Mouse (Mus musculus): ENCODE data around the gene Treml4. TPM values are rescaled to one million over a fixed set of nuclear protein-coding genes. Genes with fewer than 3 reads are reported as not detected.

Treml4 gene
- total RNA-seq (2021): 1 to 10 TPM in 1 of 2 experiments, under 1 TPM in 1; 0.36 to 1.5 TPM
- long read RNA-seq, experiment 1: 0 reads
- long read RNA-seq, experiment 2, partial matches to known transcripts: 0 of 2 reads
- long read RNA-seq, experiment 2, other reads (novel, unspliced or antisense): 0 of 2 reads

DNA sequence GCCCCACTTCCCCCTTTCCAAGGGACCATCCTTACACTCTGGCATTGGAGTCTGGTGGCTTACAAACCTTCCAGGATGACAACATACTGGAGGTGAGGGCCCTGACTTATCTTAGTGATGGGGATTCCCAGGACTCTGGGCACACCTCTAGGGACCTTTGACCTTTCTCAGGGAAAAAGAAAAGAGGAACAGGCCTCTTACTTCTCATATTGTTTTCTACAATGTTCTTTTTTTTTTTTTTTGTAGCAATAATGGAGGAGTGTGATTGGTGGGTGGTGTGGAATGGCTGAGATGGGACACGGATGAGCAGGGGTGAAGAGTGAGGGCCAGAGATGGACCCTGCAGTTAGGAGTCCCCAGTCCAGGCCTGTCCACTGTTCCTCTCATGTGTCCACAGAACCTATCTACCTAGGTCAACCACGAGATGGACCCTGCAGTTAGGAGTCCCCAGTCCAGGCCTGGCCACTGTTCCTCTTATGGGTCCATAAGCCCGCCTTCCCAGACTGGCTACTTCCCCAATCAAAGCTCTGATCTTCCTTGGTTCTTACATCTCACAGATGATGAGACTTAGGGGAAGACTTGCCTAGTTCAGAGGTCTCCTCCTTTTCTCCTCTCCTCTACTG lies at the start of gene Treml4:
TSS of gene Treml4 (plus strand) at position 555 of the 622 bp plus-strand sequence.
- no peak for DNase-seq

DNA sequence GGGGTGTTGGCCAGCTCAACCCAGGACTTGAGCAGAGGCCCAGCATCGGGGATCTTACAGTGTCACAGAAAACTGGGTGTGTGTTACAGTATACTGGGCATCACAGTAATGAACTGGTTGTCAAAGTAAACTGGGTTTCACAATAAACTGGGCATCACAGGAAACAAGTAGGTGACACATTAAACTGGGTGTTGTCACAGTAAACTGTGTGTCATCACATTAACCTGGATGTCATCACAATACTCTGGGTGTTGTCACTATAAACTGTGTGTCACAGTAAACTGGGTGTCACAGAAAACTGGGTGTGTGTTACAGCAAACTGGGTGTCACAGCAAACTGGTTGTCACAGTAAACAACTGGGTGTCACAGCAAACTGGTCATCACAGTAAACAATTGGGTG lies 48.7 kb upstream of the Treml4 start:
- no peak for DNase-seq

DNA sequence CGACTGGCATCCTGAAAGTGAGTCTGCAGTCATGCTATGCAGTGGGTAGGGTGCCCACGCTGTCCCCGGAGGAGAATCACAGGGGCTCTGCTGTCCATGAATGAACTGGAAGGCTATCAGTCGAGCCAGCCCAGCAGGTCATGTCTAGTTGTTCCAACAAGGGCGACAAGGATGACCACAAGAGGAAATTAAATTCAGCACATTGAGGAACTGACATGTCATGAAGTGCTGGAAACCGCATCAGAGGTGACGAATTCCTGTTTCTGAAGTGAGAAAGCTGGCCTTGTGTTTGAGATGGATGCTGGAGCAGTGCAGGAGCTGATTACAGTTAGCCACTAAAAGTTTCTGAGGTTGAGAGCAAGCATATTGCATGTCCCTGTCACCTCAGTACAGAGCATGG lies 33.4 kb upstream of the Treml4 start:
- DNase-seq: no peak

DNA sequence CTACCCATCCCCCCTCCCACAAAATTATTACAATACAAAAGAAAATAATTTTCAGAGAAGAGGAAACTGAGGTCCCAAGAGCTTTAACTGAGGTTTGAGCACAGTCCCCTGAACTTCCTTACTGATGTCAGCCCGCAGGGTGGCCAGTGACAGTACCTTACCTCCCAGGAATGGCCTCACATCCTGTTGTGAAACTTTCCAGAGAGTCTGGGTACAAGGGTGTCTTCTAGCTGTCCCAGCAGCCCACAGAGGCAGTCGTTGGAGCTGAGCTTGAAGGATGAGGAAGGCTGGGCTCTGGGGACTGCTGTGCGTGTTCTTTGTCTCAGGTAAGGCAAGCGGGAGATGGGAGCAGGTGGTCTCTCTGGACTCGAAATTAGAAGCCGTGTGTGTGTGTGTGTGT lies 31.6 kb upstream of the Treml4 start, which contains the start of gene Trem1:
TSS of gene Trem1 (plus strand) at position 251 of the 400 bp plus-strand sequence.
- no peak for DNase-seq

DNA sequence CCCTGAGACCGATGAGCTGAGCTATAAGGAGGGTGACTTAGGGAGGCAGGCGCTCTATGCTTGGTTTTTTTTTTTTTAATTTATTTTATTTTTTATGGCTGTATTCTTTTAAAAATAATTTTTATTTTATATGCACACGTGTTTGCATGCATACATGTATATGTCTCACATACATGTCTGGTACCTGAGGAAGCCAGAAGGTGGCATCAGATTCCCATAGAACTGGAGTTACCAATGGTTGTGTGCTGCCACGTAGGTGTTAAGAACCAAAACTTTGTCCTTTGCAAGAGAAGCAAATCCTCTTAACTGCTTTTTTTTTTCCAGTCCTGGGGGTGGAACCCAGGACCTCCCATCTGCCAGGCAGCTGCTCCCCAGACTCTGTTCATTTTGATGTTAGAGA lies 30.3 kb upstream of the Treml4 start:
- no peak for DNase-seq

DNA sequence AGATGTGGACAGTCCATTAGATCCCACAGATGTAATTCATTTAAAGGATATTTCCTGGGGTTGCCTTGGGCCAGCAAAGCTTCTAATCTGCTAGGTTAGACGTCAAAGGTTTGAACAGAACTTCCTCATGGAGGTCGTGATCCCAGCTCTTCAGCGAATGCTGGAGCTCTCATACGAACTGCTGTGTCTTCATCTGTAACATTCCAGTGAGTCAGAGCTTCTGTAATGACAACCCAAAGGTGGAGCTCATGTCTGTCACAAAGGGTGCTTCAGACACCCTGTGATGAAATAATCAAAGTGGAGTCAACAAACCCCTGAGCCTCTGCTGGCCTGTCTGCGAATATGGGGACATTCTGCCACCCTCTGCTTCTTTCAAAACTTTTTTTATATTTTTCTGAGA lies 29.5 kb upstream of the Treml4 start:
- DNase-seq: no peak

DNA sequence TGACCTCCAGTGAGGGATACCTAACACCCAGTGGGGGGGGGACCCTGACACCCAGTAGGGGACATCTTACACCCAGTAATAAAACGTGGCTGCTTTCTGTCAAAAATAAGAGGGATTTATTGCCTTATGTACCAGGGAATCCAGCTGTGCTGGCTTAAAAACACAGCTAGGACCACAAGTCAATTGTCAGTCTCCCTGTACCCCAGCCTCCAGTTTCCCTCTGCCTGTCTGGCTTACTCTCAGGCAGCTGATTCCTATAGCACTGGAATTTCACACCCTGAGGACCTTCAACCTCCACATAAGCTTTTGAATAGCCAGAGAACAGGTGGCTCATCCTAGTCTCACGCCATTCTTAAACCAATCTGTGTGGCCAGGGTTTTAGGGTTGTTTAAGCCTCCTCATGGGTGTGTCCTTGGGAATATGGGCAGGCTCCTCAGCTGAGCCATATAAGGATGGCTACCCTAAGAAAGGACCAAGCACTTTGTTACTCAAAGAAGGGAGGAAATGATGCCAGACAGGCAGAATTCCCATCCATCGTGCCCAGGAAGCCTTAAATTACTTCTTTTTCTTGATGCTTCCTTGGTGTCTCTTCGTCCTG lies 28.2 kb upstream of the Treml4 start:
- DNase-seq: no peak

DNA sequence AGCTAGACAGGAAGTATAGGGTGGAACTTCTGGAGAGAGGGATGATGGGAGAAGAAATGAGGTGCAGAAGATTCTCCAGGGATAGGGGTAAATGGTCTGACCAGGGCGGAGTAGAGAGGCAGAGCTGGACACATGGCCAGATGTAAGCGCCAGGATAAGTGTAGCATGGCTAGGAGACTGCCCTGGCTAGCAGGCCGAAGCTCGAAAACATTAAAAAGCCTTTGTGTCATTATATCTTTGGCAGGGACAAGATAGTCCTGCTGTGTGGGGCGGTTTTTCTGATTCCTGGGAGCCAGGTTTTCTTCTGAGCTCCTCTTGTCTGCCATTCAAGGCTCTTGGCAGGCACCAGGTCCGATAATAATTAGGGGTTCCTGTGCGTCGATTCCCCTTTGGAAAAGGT lies 26.5 kb upstream of the Treml4 start:
- DNase-seq: no peak

DNA sequence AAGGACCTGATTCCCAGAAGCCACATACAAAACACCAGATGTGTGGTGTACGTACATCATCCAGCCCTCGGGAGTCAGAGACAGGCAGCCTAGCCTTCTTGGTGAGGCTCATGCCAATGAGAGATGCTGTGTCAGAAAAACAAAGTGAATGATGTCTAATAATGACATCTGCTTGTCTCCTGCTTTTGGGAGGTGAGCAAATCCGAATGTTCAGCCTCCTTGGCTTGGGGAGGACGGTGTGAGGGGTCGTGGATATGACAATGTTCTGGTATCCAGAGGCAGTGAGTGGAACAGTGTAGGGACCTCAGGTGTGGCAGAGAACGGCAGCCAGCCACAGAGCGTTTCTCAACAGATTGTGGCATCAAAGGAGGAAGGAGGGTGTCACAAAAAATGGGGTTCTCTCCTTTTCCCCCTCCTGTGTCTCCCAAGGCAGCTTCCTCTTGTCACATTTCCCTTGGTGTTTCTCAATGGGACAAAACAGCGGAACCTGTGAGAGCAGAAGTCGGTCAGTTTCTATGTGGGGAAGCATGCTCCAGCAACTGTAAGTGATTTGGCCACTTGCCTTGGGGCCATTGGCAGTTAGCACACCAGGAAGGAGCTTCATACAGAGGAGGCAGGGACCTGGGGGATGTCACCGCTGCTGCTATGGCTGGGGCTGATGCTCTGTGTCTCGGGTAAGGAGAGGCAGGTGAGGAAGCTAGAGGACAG lies 16.7 kb upstream of the Treml4 start, which contains the start of gene Trem3:
TSS of gene Trem3 (plus strand) at position 557 of the 708 bp plus-strand sequence.
- DNase-seq: no peak

DNA sequence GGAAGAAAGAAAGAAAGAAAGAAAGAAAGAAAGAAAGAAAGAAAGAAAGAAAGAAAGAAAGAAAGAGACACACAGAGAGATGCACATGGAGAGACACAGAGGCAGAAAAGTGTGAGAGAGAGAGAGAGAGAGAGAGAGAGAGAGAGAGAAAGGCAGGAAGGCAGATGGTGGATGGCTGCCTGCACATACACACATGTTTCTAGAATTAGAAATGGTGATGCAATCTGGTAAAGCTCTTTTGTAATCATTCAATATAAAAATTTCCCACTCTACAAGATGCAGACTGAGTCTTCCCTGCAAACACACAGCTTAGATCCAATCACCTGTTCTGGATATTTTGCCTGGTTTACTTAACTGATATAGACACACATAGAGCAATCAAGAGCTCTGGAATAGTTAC lies 15.1 kb upstream of the Treml4 start:
- no peak for DNase-seq

DNA sequence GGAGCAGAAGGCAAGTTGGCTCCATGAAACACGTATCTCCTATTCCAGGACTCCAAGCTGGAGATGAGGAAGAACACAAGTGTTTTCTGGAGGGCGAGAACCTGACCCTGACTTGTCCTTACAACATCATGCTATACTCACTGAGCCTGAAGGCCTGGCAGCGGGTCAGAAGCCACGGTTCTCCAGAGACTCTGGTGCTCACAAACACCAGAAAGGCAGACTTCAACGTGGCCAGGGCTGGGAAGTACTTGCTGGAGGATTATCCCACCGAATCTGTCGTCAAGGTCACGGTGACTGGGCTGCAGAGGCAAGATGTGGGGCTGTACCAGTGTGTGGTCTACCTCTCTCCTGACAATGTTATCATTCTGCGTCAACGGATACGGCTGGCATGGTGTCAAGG lies 14.6 kb upstream of the Treml4 start:
- peak in 1 of 2 experiments; percentile 24 for DNase-seq

DNA sequence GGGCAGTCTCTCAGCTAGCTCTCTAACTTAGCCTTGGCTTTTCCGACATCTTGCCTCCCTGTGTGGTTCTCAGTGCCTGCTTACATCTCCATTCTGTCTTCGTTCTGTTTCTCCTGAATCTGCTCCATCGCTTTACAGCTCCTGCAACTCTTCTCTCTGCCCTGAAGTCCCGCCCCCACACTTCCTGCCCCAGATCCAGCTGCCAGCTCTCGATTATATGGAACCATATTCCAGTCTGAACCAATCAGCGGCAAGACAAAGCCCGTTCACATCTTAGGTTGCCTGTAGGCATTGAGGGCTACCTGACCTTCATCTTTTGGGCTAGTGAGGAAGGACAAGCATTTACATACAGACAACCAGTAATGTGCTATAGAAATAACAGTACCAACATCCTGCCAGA lies 13.5 kb upstream of the Treml4 start:
- no peak for DNase-seq

DNA sequence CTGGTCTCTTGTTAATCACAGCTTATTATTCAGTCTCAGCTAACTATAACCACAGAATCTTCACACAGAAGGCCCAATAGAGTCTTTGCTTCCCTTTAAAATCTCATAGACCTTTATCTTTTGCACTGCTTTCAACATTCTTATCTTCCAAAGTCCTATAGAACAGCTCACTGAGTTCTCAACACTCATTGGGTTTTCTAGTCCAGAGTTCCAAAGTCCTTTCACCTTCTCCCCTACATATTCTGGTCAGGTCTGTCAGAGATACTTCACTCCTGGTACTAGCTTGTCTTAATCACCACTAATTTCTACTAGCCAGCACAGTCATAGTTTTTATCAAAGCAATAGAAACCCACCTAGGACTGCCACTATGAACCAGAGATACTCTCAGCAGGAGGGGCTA lies 7.5 kb upstream of the Treml4 start:
- no peak for DNase-seq

DNA sequence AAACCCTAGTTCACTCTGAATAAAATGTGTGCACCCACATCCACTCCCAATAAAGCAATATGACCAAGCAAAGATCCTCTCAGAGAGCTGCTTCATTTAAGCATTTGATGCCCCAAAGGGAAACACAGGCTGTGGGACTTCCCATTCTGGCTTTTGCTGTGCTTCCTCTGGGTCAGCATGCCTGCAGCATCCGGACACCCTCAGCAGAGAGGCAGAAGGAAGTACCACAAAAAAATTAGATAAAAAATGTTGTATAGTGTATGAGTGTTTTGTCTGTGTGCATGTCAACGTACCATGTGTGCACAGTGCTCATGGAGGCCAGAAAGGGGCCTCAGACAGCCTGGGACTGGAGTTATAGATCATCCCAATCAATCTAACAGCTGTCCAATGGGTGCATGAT lies 2.2 kb upstream of the Treml4 start:
- DNase-seq: no peak

DNA sequence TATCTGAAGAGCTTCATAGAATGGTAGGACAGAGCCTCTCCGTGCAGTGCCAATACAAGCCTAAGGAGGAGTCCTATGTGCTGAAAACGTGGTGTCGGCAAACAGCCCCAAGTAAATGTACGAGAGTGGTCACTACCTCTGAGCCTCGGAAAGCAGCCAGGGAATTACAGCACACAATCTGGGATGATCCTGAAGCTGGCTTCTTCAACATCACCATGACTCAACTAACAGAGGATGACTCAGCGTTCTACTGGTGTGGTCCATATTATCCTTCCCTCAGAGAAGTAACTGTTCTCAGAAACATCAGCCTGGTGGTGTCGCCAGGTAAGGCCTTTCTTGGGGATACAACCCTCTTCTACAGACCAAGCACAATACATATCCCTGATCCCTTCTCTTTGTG lies 567 bp downstream of the Treml4 start:
- no peak for DNase-seq

DNA sequence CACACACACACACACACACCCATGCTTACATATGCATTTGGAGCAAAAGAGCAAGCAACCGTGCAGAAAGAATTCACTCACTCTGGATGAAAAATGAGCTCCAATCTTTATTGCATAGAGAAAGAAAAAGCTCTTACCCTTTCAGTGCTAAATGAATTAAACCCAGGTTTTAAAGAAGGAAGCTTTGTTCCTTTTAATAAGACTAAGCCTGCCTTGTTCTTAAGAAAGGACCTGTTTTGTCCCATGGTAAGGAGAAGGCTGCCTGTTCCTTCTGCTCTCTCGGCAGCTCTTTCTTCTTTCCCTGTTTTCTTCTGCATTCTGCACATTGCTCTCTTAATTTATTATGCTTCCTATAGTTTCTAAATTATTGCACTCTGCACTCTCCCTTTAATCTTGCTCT lies 2.0 kb downstream of the Treml4 start:
- DNase-seq: no peak

DNA sequence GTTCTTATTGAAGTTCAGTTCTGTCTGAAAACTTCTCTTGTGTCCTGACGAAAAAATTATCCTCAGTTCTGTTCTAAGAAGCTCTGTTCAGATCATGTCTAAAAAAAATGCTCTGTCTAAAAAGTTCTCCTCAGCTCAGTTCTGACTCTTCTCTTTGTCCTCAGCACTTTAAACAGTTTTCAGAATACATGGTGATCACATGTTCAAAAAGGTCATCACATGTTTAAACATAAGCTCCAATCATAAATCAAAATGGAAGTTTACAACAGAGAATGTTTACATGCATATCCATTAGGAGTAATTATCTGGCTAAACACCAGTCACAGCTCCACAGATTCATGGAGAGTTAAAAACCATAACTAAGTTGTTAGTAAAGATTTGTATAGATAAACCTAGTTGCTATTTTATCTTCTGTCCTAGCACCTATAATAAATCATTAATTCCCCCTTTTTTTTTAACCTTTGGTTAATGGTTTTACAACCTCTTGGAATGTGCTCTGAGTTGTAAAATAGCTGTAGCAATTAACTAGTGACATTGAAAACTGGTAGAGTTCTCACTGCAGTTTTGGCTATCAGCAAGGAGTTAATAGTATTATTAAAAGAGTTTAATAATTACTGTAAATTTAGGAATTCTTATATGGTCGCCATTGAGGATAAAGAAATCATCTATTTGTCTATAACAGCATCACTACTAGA lies 2.7 kb downstream of the Treml4 start:
- no peak for DNase-seq

DNA sequence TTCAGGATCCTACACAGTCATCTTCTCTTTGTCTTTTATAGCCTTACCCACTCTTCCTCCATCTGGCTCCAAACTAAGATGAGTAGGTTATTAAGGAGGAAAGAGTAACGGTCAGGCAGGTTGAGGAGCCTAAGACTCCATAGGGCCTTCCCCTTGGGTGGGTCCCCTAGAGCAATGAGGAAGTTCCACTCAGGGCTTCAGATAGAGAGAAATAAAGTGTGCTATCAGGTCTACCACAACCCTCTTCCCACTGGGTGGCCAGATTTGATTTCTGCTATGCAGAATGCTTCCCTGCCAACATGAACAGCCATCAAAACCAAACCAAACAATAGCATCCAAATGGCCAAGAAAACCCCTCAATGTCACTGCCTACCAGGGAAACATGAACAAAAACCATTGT lies 3.5 kb downstream of the Treml4 start:
- no peak for DNase-seq

DNA sequence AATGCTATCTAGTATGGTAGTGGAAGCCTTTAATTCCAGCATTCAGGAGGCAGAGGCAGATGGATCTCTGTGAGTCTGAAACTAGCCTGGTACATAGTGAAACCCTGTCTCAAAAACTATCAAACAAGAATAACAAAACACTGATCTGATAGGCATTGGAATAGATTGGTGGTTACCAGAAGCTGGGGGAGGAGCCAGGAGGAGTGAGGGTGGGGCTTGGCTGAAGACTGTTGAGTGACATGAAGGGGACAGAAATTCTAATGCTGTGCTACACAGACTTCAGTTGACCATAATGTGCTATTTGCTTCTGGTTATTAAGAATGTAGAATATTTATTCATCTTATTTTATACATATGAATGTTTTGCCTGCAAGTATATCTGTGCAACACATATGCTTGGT lies 4.2 kb downstream of the Treml4 start:
- no peak for DNase-seq

DNA sequence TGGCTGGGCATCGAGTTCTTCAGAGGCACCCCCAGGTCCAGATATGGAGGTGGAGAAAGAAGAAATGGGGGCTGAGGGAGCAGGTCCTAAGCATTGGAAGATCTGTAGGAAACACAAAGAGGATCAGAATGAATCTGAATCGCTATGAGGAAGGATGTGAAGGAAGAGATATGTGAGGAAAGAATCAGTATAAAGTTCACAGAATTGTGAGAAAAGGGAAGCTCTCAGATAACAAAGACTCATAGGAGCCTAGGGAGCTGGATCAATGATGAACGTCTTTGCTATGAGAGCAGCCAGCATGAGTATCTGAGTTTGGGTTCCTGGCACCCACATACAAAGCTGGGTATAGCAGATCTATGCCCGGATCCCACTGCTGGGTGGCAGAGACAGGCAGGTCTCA lies 5.7 kb downstream of the Treml4 start:
- DNase-seq: no peak

DNA sequence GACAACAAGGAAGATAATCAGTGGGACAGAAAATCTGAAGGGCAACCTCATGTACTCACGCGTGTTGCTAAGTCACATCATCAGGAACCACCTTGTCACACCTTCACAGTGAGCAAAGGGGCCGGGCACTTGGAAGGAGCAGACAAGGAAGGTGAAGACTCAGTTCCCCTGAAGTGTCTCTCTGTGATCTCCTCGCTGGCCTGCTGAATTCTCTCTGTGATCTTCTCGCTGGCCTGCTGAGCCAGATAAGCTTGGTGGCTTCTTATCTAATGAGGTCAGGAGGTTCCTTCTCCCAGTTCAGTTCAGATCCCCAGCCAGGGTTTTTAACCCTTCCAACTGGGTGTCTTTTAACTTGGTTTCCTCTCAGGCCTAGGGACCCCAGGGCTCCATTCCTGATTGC lies 8.1 kb downstream of the Treml4 start:
- DNase-seq: no peak

DNA sequence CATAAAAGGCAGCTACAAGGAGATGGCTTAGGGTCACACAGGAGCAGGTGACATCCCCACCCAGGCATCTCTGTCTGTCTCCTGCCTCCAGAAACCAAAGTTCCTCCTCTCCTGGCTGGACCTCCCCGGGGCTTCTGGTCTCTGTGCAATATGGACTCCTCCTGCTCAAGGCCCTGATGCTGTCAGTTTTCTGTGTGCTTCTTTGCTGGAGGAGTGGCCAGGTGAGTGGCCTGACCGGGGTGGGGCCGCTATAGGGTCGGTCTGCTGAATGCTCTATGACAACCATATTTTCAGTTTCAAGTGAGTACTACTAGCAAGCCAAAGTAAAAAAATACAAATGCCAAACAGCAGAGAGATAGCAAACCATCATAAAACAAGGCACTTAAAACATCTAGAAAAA lies 8.5 kb downstream of the Treml4 start:
- no peak for DNase-seq

DNA sequence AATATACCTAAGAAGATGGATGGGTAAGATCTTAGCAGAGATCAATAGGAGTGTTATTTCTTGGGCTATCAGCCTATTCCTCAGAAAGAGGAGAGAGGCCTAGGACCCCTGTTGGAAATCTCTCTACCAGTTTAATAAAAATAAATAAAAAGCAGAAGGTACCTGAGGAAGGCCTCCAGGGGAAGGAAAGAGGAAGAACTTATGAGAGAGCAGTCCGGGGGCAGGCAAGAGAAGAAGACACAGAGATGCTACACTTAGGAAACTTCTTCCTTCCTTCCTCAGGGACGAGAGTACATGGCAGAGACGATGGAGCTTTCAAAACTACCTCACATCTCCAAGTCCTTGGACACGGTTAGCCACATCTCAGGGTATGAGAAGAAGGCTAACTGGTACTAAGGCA lies 10.0 kb downstream of the Treml4 start:
- no peak for DNase-seq
